Mouse (Mus musculus) cerebellum, postnatal 36 days (tissue): ENCODE measurements at regions not wholly inside any gene's neighbourhood (a gene's known extent, or its start where the extent isn't known, plus 50 kb on each side); places are given as distances from the start of the nearest gene placed in this dataset.

Experiments used
- DNase-seq, 2 experiments: peaks; one replicate each; pipeline ENCODE4 v3.0.0; 2021 to 2022; ENCODE audit warnings: mixed read lengths in 2 of 2

DNA sequence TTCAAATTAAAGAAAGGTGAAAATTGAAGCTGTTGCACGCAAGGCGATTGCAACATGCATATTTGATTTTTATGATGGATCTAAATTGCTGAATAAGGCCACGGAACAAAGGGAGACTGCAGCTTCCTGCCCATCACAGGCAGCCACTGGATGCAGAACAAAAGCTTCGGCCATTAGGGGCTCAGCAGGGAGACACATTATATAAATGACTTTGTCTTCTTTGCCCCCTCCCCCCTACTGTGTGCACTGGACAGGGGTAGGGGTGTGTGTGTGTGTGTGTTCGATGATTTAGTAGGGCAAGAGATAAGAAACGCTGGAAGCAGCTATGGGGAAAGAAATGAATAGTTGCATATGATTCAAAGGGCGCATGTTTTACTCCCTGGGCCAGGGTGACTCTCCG lies 481.2 kb upstream of the Pmfbp1 start:
- no peak for DNase-seq

DNA sequence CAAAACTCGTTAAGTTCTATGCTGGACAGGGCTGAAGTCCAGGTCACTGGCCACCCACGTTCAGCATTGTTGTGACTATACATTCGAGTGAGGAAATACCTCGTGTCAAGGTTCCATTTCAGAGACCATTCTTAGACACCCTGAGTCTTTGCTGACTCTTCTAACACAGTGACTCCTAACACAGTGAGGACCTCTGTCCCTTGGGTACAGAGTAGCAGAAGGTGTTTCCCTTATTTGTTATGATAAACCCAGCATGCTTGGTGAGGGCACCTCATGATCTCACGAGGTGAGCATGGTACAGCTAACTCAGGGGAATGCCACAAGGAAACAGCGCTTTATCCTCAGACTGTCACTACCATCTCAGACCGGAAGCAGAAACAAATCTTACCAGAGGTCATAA lies 480.2 kb upstream of the Pmfbp1 start:
- DNase-seq, result no peak

DNA sequence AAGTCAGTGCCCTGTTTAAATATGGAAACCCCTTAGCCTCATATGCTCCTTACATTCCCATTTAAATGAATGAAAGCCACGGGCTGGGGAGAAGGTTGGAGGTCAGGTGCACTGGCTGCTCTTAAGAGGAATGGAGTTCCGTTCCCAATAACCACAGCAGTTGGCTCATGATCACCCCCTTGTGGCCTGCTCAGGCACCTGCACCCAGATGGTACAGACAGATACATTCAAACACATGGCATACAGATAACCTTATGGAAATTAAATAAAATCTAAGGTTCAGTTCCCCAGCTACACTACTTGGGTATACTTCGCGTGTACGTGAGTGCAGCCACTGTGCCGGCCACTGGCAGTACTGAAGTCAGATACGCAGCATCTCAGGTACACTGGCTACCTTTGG lies 479.1 kb upstream of the Pmfbp1 start:
- DNase-seq, result no peak

DNA sequence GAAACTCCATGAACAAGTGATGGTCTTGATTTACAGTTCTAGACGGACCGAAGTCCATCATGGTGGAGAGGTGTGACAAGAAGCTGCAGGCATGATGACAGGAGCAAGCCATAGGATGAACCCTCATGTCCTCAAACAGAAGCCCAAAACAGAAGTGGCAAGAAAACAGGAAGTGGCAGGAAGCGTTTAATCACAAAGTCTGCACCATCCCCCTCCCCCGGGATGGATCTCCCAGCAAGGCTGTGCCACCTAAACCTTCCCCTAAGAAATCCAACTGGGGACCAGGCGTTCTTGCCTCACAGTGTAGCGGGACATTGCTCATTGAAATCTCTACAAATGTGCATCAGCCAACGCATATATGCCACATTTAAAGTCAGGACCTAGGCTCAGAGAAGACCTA lies 474.3 kb upstream of the Pmfbp1 start:
- DNase-seq, result no peak

DNA sequence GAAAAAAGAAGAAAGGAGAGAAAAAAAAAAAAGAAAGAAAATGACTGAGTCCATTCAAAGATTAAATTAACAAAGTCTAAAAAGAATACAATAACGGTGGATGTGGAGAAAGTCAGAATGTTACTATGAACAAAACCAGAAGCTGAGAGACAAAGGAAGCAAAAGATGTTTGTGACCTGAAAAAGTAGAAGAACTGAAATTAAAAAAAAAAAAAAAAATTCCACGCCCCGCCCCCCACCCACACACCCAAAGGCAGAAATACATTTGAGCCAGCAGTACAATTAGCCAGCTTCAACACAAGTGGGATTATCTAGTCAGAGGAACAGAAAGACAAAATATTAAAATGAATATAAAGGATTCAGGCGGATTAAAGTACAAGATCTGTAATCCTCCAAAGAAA lies 473.7 kb upstream of the Pmfbp1 start:
- DNase-seq, result no peak

DNA sequence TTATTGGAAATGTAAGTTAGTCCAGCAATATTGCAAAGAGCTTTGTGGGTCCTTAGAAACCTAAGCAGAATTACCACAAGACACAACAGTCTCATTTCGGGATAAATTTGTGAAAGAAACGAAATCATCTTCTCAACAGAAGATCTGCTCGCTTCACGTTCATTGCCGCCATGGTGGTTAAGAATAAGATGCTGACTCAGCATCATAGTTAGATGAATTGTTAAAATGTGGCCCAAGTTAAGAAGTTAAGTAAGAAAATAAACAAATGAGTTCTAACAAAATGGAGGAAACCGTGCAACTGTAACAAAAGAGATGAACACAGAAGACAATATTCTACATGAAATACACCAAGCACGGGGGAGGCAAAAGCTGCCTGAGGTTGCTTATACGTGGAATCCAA lies 465.9 kb upstream of the Pmfbp1 start:
- no peak for DNase-seq

DNA sequence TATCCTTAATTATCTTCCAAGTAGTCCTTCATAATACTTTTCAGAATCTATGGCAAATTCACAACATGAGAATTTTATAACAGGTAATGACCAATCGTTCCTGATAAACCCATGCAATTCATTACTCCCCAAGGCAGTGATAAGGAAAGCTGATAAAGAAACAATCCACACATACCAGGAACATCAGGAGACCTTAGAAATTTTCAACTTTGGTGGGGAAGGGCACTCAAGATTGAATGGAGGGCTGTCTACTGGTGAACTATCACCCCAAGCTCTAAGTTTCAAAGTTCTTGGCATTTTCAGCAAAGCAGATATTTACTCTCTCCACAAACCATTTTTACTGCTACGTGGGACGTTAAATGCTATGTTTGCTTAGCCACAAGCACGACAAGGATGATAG lies 440.2 kb upstream of the Pmfbp1 start:
- no peak for DNase-seq

DNA sequence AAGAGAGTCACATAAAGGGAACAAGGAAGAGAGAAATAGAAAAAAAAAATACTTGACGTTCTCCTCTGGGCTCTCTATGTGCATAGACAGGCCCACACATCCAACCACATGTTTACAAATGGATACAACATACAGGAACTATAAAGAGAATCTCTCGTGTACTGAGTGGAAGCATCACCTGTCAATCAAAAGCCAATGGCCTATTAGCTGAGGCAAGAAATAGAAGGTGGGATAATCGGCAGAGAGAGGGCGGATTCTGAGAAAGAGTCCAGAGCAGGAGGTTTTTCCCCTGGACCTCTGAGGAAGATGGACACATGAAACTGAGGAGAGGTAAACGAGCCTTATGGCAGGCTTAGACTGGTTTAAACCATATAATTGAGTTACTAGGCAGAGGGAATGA lies 434.7 kb upstream of the Pmfbp1 start:
- no peak for DNase-seq

DNA sequence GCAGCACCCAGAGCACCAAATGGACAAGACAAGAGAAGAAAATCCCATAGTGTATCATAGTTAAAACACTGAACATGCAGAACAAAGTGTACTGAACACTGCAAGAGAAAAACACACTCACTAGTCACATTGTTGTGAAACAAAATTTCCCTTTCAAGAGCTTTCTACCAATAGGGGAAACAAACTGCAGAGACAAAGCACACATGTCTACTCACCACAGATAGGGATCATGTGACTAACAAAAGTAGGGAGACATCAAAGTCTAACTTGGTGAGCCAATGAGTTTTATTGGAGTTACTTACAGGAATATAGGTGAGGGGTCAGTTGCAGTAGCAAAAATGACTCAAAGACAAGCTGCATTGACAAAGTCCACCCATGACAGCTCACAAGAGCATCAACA lies 431.5 kb upstream of the Pmfbp1 start:
- no peak for DNase-seq

DNA sequence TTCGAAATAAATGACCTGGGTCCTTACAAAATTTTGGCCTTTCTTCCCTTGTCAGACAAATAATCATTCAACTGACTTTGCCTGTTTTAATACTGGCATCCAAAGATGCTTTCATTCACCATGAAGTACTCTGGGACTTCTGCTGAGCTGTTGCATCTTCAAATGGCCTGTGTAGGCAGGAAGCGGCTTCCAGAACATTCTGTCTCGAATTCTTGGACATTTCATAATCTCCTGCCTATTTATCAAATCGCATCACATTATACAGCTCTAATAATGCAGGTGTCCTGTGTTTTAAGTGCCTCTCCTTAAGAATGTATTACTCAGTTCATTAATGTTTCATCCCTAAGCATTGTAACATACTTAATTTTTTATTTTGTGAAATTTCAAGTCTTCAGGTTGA lies 420.1 kb upstream of the Pmfbp1 start:
- no peak for DNase-seq

DNA sequence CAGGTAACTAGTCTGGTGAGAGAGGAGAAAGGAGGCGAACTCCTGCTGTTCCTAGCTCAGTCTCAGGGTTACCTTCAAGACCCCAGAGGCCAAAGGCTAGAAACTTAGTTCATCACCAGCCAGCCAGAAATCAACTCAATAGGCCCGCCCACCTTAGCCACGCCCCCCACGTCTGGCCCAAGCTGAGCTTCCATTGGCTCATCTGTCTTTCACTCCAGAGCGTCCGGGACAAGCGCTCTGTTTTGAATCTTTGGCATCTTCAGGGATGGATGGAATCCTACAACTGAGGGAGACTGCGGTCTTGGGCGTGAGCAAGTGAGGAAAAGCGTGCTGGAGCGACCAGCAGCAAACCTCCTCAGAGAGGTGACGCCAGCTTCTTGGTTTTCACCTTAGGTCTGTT lies 418.8 kb upstream of the Pmfbp1 start:
- DNase-seq, result no peak

DNA sequence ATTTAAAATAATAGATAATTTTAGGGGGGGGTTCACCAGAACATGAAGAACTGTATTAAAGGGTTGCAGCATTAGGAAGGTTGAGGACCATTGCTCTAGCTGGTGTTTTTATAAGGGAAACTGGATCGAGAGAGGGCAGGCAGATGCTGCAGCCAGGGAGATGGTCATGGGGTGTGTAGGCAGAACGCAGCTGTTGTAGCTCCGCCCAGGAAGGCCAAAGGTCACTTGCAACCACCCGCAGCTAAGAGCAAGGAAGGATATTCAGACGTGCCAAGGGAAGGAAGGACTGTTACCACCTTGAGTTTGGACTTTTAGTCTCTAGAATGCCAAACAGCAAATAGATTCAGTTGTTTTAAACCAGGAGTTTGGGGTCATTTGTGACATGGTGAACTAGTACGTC lies 414.6 kb upstream of the Pmfbp1 start:
- no peak for DNase-seq

DNA sequence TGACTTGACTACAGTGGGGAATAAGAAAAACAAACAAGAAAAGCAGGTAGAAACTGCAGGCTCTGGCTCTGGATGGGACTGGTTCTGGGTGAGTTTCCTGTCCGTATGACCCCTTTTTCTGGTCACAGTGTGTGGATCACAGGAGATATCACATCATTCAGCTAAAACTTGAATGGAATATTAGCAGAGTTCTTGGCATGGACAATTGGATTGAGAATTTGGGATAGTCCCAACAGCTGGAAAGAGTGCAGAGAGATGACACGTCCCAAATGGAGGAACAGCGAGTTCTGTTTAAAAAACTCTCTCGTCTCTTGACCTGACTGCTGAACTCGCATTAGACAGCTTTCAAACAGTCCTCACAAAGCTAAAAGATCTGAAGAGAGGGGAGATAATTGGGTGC lies 412.5 kb upstream of the Pmfbp1 start:
- no peak for DNase-seq

DNA sequence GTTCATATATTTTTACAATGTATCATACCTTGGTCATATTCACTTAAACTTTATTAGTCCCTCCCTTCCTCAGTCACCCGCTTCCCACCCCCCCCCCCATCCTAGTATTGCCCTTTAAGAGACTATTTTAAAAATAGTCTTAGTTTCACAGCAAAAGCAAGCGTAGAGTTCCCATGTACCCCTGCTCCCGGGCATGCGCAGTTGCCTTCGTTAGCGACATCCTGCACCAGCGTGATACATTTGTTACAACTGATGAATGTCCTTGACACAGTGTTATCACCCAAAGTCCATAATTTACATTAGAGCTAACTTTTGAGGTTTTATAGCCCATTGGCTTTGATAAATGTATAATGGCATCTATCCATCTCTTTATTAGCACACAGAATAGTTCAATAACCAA lies 408.7 kb upstream of the Pmfbp1 start:
- no peak for DNase-seq

DNA sequence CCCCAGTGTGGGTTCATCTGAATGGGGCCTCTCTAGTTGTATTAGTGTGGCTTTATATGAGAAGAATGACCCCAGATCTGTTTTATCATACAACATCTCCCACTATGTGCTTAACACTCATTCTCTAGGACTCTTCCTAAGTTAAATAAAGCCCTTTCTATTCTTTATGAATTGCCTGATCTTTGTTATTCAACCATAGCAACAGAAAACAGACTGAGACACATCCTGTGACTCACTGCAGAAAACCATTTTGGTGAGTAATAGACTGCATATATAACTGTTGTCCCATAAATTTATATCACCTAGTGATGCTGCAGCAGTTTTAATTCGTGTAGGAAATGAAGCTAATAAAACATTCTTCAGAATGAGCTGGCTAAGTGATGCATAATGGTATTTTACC lies 406.0 kb upstream of the Pmfbp1 start:
- no peak for DNase-seq

DNA sequence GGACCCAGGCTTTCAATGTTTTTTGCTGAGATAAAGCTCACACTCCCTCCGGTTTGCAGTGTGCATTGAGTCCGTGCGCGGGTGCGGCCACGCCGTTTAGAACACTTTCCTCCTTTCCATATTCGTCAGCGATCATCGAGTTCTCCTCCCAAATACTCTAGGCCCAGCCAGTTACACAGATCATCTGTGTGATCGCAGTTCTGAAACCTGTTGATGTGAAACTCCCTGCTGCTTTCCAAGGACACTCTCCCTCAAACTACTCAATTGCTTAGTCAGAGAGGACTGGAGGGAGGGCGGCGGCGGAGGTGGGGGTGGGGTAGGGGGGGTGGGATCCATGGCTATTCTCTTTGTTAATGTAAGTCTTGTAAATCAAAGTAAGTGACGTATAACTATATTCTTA lies 394.2 kb upstream of the Pmfbp1 start:
- DNase-seq, result no peak

DNA sequence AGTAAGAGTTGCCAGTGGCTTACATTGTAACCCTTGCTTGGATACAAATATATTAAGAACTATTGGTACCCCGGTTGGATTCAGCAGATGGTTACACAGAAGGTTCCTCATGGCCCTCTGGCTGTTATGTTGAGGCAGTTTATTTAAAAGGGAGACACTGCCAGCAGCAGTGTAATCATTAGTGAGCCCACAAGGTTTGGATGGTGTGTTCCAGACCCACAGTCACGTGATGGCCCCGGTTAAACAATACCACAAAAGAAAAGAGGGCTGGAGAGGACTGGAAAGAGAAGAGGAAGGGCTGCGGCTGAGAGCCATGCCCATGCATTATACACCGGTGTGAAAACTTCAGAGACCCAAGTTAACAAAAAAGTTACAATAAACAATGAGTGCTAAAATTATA lies 392.4 kb upstream of the Pmfbp1 start:
- no peak for DNase-seq

DNA sequence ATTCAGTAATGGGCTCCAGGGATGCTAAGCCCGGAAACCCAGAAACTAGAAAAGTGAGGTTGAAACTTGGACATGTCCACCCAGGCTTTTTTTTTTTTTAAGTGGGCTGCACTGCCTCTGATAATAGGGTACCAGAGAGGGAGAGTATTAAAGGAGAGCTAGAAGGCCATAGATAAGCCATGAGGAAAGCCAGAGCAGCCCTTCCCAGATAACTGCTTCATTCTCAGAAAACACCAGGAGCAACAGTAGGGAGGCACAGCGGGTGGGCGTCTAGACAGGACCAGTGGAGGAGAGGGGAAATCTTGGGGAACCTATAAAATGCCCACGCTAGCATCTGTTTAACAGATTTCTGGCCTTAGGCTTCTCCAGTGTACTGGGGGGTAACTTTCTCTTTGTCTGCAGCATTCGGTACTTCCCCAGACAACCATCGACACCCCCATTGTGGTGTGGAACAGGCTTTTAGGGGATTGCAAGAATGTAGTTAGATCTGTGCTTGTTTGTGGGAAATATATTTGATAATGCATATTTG lies 389.0 kb upstream of the Pmfbp1 start:
- no peak for DNase-seq

DNA sequence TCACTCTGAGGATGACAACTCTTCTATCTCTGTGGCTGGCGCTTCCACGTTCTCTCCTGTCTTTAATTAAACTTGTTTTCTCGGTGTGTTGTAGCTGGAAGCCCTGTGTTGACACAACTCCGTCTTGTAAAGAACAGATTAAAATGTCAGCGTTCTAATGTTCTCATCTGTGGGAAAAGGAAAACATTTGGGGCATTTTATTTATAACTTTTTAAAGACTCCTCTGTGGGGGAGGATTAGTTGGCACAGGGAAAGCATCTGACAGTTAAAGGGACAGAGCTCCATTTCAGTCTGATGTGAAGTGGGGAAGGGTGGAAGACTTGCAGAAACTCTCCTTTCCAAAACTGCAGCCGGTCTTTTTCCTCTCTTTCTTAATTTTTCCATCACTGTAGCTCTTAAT lies 388.1 kb upstream of the Pmfbp1 start:
- DNase-seq, result no peak

DNA sequence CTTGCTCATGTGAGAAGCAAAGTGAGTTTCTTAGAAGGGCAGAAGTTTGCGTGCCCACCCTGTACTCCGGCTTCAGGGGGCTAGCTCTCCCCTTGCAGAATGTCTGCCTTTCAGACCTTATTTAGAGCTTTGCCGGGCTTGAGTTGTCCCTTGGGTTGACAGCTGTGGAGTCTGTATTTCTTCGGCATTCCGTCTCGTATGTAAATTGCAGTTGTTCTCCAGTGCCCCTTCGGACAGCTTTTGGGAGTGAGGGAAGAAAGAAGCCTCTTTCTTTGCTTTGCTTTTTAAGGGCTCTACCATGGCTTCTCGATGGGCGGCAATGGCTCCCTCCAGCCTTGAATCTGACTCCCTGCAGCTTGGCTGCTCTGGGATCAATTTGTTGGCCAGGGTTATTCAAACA lies 386.9 kb upstream of the Pmfbp1 start:
- no peak for DNase-seq

DNA sequence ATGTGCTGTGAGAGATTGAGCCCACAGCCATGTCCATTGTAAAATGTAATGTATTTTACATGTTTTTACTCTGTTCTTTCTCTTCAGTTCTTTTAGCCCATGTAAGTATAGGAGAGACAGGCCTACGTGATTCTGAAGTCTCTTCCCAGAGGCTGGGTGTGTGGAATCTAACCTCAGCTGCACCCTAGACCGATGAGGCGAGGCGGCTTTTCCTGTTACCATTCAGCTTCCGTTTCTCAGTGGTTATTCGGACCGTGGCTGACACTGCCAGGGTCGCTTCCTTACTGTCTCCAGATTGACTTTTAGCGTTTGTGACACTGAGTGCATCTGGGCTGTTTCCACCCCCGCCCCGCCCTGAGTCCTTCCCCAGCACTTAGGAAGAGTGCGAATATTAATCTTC lies 386.1 kb upstream of the Pmfbp1 start:
- DNase-seq, result no peak

DNA sequence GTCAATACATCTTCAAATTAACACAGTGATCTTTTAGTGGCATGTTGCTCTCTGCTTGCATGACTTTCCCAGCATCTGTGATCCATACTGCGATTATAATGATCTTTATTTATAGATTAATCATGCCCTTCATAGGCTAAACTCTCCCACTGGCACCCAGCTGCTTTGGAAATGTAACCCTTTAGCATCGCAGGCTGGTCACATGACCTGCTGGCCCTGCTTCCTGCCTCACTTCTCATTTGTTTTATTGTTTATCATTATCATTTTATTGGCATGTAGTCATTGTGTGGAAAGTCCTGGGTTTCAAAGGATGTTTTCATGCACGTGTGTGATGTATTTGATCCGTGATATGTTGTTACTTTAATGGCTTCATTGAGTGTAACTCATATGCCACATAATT lies 384.4 kb upstream of the Pmfbp1 start:
- DNase-seq, result no peak

DNA sequence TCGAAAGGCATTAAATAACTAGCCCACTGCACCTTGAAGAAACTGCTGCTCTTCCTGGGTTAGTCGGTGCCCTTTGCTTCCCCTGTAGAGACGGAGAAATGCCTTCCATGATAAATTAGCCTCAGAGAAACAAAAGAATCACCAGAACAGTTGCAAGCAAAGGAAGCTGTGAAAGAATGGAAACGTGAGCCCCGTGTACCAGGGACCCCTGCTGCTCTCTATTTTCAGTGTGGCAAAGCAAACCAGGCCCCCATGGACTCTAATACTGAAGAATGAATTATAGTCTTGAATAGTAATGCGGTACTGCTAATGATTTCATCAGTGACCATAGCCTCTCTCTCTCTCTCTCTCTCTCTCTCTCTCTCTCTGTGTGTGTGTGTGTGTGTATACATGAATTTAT lies 372.1 kb upstream of the Pmfbp1 start:
- DNase-seq, result no peak

DNA sequence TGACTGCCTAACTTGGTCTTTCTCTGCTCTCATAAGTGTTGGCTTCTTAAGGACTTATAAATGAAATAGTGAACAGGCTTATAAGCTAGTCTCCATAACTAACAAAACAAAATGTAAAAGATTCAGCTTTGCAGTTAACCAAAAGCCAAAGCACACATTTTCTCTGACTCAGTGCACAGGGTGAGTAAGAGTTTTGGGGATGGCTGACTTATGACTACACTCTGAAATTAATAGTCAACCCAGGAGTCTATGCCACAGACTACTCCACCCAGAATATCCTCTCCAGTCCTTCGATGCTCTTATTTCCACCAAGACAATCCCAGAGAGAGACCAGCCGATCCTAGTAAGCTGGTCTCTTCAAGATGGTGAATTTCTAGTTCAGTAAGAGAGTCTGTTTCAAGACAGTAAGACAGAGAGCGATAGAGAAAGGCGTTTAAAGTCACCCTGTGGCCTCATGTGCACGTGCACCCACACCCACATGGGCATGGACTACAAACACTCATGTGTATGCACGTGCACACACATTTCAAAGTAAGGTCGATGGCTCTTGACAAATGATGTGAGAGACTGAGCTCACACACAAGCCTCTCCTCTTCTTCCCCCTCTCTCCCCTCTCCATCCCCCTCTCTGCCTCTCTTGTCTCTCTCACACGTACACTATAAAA lies 351.2 kb upstream of the Pmfbp1 start:
- no peak for DNase-seq

DNA sequence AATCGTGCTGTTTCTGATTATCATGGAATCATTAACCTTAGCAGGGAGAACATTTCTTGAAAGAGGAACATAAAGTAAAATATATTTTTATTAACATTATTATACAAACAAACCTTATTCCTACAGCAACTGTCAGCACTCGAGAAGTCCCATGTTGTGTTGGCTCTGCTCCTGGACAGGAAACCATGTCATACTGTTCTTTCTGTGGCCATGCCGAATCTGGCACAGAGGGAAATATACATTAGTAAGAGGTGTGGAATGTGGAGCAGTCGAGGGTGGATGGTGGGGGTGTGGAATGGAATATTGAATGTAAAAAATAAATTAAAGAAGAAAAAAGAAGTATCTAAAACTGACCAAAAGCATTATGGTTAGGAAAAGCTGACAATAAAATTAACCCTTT lies 342.1 kb upstream of the Pmfbp1 start:
- no peak for DNase-seq

DNA sequence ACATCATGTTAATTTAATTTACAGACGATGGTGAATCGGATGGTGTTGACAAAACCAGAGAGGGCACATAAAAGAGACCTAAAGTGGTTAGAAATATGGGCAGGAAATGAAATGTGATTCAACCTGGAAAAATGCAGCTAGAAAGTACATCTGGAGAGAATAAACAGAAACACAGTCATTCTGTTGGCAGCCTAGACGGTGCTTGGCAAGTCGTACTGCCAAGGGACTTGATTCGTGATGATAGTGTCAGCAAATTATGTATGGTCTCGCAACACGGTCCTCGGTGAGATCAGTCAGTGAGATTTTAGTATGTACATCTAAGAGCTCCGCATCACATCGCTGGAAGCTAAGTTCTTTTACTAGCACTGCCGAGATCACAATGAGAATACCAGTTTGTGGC lies 338.3 kb upstream of the Pmfbp1 start:
- DNase-seq, result no peak
